Mouse (Mus musculus) embryonic stem cell, embryonic (primary cell): Measurements from ENCODE around the gene Entr1.

ENCODE experiments used
- CTCF ChIA-PET, 4 experiments: fragments of 300-600 bp in 2 of 4; fragments of 350-600 bp in 2 of 4; sonication (Branson Sonifier 250); formaldehyde crosslinking; loops; one replicate each; lab custom pipeline; 2022; ENCODE audit warnings: inconsistent platforms in 2 of 4; lab: Charles Lee
- POLR2A ChIA-PET, 4 experiments: fragments of 300-600 bp in 2 of 4; fragments of 350-600 bp in 2 of 4; sonication (Branson Sonifier 250); formaldehyde crosslinking; loops; one replicate each; lab custom pipeline; 2022; ENCODE audit warnings: antibody characterized with exemption in 4 of 4, inconsistent platforms in 1 of 4; lab: Charles Lee

The Entr1 gene

GRCm38 (mm10) chr2:26403306-26403705 is 14.2 kb upstream of the Entr1 start:
- CTCF ChIA-PET, result interaction anchor here in 1 of 4 experiments (1.9 kb wide), 1 partner anchor 250 kb away, joined by 8 read pairs; no protein-coding TSS in a partner anchor

GRCm38 (mm10) chr2:26402265-26402664 is 13.1 kb upstream of the Entr1 start:
- ChIA-PET POLR2A (interaction anchor here (0.7 to 14.2 kb wide), 20 partner anchors 7 to 209 kb away, joined by 3 to 127 read pairs (median 4); partner anchors contain the start of genes Entr1 (in 2 of the 4), Pmpca (in 2 of the 4), Inpp5e (in 1 of the 4) and Sec16a (in 1 of the 4)), CTCF (interaction anchor here in 2 of 4 experiments (0.5 to 1.9 kb wide), 2 partner anchors 220 to 249 kb away, joined by 3 to 8 read pairs; no protein-coding TSS in a partner anchor)

More at GRCm38 (mm10) chr2:26403306-26403705, 14.2 kb upstream of the Entr1 start:
- POLR2A ChIA-PET, result interaction anchor here (0.7 to 9.9 kb wide), 20 partner anchors 8 to 271 kb away, joined by 3 to 90 read pairs (median 3); partner anchors contain the start of genes Entr1 (in 2 of the 4), Pmpca (in 2 of the 4) and Sec16a (in 1 of the 4)

GRCm38 (mm10) chr2:26401023-26401422 is 11.9 kb upstream of the Entr1 start:
- ChIA-PET CTCF (interaction anchor here in 2 of 4 experiments (1.9 to 4.8 kb wide), 2 partner anchors 8 kb away, joined by 5 to 28 read pairs; partner anchors contain the start of gene Inpp5e (in 2 of the 2)), POLR2A (interaction anchor here in 3 of 4 experiments (0.7 to 14.2 kb wide), 11 partner anchors 9 to 76 kb away, joined by 3 to 127 read pairs (median 4); partner anchors contain the start of genes Entr1 (in 2 of the 3), Pmpca (in 2 of the 3), Inpp5e (in 1 of the 3) and Snapc4 (in 1 of the 3))

GRCm38 (mm10) chr2:26400296-26400695 is 11.2 kb upstream of the Entr1 start:
- CTCF ChIA-PET, result interaction anchor here in 2 of 4 experiments (1.9 to 4.8 kb wide), 2 partner anchors 9 kb away, joined by 5 to 28 read pairs; partner anchors contain the start of gene Inpp5e (in 2 of the 2)
- POLR2A ChIA-PET, result interaction anchor here (0.6 to 14.2 kb wide), 16 partner anchors 8 to 178 kb away, joined by 3 to 127 read pairs (median 4); partner anchors contain the start of genes Entr1 (in 3 of the 4), Inpp5e (in 3 of the 4), Pmpca (in 3 of the 4) and Sec16a (in 1 of the 4)

GRCm38 (mm10) chr2:26399647-26400046 is 10.5 kb upstream of the Entr1 start:
- CTCF ChIA-PET, result interaction anchor here in 2 of 4 experiments (1.9 to 4.8 kb wide), 2 partner anchors 9 to 10 kb away, joined by 5 to 28 read pairs; partner anchors contain the start of gene Inpp5e (in 2 of the 2)
- POLR2A ChIA-PET, result interaction anchor here (0.6 to 14.2 kb wide), 17 partner anchors 8 to 179 kb away, joined by 3 to 127 read pairs (median 4); partner anchors contain the start of genes Entr1 (in 3 of the 4), Inpp5e (in 3 of the 4), Pmpca (in 3 of the 4) and Dnlz (in 1 of the 4)

GRCm38 (mm10) chr2:26398978-26399377 is 9.9 kb upstream of the Entr1 start:
- POLR2A ChIA-PET, result interaction anchor here (0.5 to 14.2 kb wide), 19 partner anchors 7 to 236 kb away, joined by 3 to 127 read pairs (median 5); partner anchors contain the start of genes Entr1 (in 3 of the 4), Inpp5e (in 3 of the 4), Pmpca (in 3 of the 4) and Dnlz (in 1 of the 4)
- CTCF ChIA-PET, result interaction anchor here in 3 of 4 experiments (1.8 to 4.8 kb wide), 5 partner anchors 10 to 74 kb away, joined by 4 to 28 read pairs (median 8); partner anchors contain the start of gene Inpp5e (in 3 of the 3)

GRCm38 (mm10) chr2:26391617-26392016 is 2.5 kb upstream of the Entr1 start:
- POLR2A ChIA-PET, result interaction anchor here in 3 of 4 experiments (1.6 to 14.2 kb wide), 5 partner anchors 10 to 18 kb away, joined by 5 to 127 read pairs (median 8); partner anchors contain the start of genes Inpp5e (in 3 of the 3) and Snapc4 (in 1 of the 3)
- CTCF ChIA-PET, result interaction anchor here in 2 of 4 experiments (3.5 to 4.6 kb wide), 2 partner anchors 17 kb away, joined by 15 to 31 read pairs; partner anchors contain the start of gene Inpp5e (in 2 of the 2)

GRCm38 (mm10) chr2:26390954-26391353 is 1.8 kb upstream of the Entr1 start:
- ChIA-PET CTCF (interaction anchor here in 3 of 4 experiments (0.5 to 4.6 kb wide), 3 partner anchors 18 to 19 kb away, joined by 3 to 31 read pairs (median 15); partner anchors contain the start of gene Inpp5e (in 2 of the 3)), POLR2A (interaction anchor here in 3 of 4 experiments (0.6 to 14.2 kb wide), 11 partner anchors 10 to 1166 kb away, joined by 3 to 127 read pairs (median 6); partner anchors contain the start of genes Inpp5e (in 3 of the 3), Agpat2 (in 1 of the 3), Sec16a (in 1 of the 3) and Snapc4 (in 1 of the 3))

- ChIA-PET CTCF (interaction anchor here (0.5 to 4.6 kb wide), 14 partner anchors 20 to 702 kb away, joined by 3 to 31 read pairs (median 4); partner anchors contain the start of genes Inpp5e (in 3 of the 4), Dnlz (in 1 of the 4) and Sec16a (in 1 of the 4)), POLR2A (interaction anchor here (0.6 to 14.2 kb wide), 42 partner anchors 9 to 390 kb away, joined by 3 to 127 read pairs (median 4); partner anchors contain the start of genes Inpp5e (in 3 of the 4), Sec16a (in 2 of the 4), Snapc4 (in 2 of the 4) and Dnlz (in 1 of the 4))
These were observed 398 bp downstream of the Entr1 start for GRCm38 (mm10) chr2:26388682-26389153.

- CTCF ChIA-PET, result interaction anchor here in 3 of 4 experiments (0.6 to 4.6 kb wide), 8 partner anchors 21 to 1055 kb away, joined by 3 to 31 read pairs (median 6); partner anchors contain the start of genes Inpp5e (in 2 of the 3) and Brd3os (in 1 of the 3)
These were observed 1.4 kb downstream of the Entr1 start for GRCm38 (mm10) chr2:26387713-26388112.

GRCm38 (mm10) chr2:26380871-26381270 is 8.2 kb downstream of the Entr1 start:
- POLR2A ChIA-PET, result interaction anchor here (0.7 to 5.0 kb wide), 43 partner anchors 8 to 227 kb away, joined by 3 to 33 read pairs (median 4); partner anchors contain the start of genes Dnlz (in 3 of the 4), Inpp5e (in 3 of the 4), Pmpca (in 3 of the 4) and Entr1 (in 2 of the 4)
- CTCF ChIA-PET, result interaction anchor here (1.2 to 3.3 kb wide), 7 partner anchors 27 to 56 kb away, joined by 3 to 15 read pairs (median 6); partner anchors contain the start of genes Inpp5e (in 3 of the 4) and Dnlz (in 1 of the 4)

More at GRCm38 (mm10) chr2:26387713-26388112, 1.4 kb downstream of the Entr1 start:
- POLR2A ChIA-PET, result interaction anchor here in 3 of 4 experiments (0.5 to 14.2 kb wide), 25 partner anchors 9 to 410 kb away, joined by 3 to 127 read pairs (median 5); partner anchors contain the start of genes Inpp5e (in 3 of the 3), Sec16a (in 2 of the 3), Gm20532 (in 1 of the 3) and Snapc4 (in 1 of the 3)

- CTCF ChIA-PET, result interaction anchor here (0.6 to 3.3 kb wide), 12 partner anchors 26 to 734 kb away, joined by 3 to 15 read pairs (median 5); partner anchors contain the start of genes Inpp5e (in 3 of the 4) and Dnlz (in 1 of the 4)
- POLR2A ChIA-PET, result interaction anchor here (0.7 to 5.0 kb wide), 48 partner anchors 8 to 255 kb away, joined by 3 to 33 read pairs (median 4); partner anchors contain the start of genes Dnlz (in 3 of the 4), Inpp5e (in 3 of the 4), Pmpca (in 3 of the 4) and Sec16a (in 3 of the 4)
These were observed 8.9 kb downstream of the Entr1 start, which contains the start of gene Snapc4 for GRCm38 (mm10) chr2:26380131-26380771. TSS of gene Snapc4 (minus strand) at chr2:26380653.

- CTCF ChIA-PET, result interaction anchor here in 1 of 4 experiments (0.9 kb wide), 1 partner anchor 15 kb away, joined by 3 read pairs; no protein-coding TSS in a partner anchor
These were observed 16.7 kb downstream of the Entr1 start for GRCm38 (mm10) chr2:26372396-26372795.

GRCm38 (mm10) chr2:26368572-26368971 is 20.5 kb downstream of the Entr1 start:
- POLR2A ChIA-PET, result no interaction called here
- CTCF ChIA-PET, result interaction anchor here in 1 of 4 experiments (1.4 kb wide), 1 partner anchor 11 kb away, joined by 4 read pairs; no protein-coding TSS in a partner anchor

More at GRCm38 (mm10) chr2:26372396-26372795, 16.7 kb downstream of the Entr1 start:
- POLR2A ChIA-PET, result interaction anchor here in 3 of 4 experiments (0.5 to 1.7 kb wide), 5 partner anchors 8 to 364 kb away, joined by 3 to 5 read pairs (median 3); partner anchors contain the start of genes Entr1 (in 1 of the 3) and Pmpca (in 1 of the 3)

- ChIA-PET POLR2A (interaction anchor here in 2 of 4 experiments (1.2 to 1.5 kb wide), 3 partner anchors 12 to 70 kb away, joined by 3 read pairs; partner anchors contain the start of gene Snapc4 (in 1 of the 2)), CTCF (interaction anchor here in 2 of 4 experiments (1.3 to 1.4 kb wide), 2 partner anchors 11 to 43 kb away, joined by 3 to 4 read pairs; no protein-coding TSS in a partner anchor)
These were observed 21.2 kb downstream of the Entr1 start for GRCm38 (mm10) chr2:26367911-26368310.
